Mouse (Mus musculus) neutrophil, adult 5-6 weeks (primary cell): ENCODE results near the gene Kdm5a. TPM values are rescaled to one million over a fixed set of nuclear protein-coding genes. Genes with fewer than 3 reads are reported as not detected.

ENCODE experiments used
- ATAC-seq: fragments of 151-379, 151-347 bp; 2 replicates; pipeline ENCODE4 v1.8.0; 2017; ENCODE audit warnings: mild to moderate bottlenecking, moderate TSS enrichment; ENCODE audit not compliant: insufficient number of reproducible peaks, poor library complexity, low FRiP score, severe bottlenecking; ENCODE audit errors: extremely low read depth
- total RNA-seq: library from RNA; stranded (forward); fragments of 200-1000 nt; gene quantifications from 2 replicates; pipeline ENCODE4 v1.2.3, GENCODE M21; 2017

Kdm5a gene
- total RNA-seq, 1 experiment from 2014 or later: 248 TPM

GRCm38 (mm10) chr6:120395622-120396345 is 31.9 kb downstream of the Kdm5a start:
- ATAC-seq: no peak

DNA sequence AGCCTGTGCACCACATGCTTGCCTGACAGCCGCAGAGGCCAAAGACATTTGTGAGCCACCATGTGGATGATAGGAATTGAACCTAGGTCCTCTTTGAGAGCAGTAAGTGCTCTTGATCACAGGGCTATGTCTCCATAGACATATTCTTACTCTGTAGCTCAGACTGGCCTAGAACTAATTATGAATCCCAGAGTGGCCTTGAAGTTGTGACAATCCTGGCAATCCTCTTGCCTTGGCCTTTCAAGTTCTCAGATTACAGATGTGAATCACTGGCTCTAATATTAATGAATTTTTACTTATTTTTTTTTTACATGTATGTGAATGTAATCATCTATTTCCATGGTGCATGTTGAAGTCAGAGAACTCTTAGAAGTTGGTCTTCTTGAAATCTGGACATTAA is 40.0 kb downstream of the Kdm5a start:
- no peak for ATAC-seq

- ATAC-seq: no peak
Observed at GRCm38 (mm10) chr6:120438161-120438560, 74.2 kb downstream of the Kdm5a start.

DNA sequence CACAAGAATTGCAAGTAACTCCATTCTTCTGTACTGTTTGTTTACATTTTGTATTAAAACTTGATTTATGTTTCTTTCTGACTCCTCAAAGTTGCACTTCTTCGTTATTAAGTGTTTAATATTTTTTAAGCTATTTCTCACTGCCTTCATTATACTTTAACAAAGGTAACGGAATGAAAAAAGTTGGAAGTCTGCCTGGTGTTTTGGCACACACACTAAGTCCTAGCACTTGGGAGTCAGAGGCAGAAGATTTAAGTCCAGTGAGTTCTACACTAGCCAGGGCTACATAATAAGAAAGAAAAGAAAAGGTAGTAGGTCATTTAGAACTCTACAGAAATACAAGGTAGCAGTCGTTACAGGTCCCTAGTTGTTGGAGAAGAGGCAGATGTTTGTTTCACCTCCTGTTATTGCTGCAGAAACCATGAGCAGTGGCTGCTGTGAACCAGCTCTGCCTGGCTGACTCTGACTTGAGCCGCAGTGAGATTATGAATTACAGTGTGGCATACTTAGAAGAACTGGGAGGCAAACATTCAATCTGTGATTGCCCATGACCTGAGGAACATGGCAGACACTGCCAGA is 78.3 kb downstream of the Kdm5a start:
- no peak for ATAC-seq

- no peak for ATAC-seq
Observed at GRCm38 (mm10) chr6:120443363-120444355, 79.7 kb downstream of the Kdm5a start.

DNA sequence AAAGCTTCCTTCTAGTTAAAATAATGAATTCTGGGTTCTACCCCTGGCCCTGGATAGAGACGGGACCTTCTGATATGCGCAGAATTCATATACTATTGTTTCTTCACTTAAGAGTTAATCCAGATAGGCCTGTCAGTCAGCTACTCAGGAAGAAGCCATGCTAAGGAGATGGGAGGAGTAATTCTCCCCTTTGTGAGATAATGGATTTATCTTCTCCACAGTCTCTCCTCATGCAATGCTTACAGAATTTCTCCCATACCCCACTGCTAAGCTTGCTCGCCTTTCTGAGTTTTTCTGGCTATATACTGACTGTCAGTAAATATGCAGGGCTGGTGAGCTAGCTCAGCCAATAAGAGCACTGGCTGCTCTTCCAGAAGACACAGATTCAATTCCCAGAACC is 86.3 kb downstream of the Kdm5a start:
- no peak for ATAC-seq

- peak; percentile 84 for ATAC-seq
Observed at GRCm38 (mm10) chr6:120452384-120453102, 88.6 kb downstream of the Kdm5a start.

GRCm38 (mm10) chr6:120453103-120453445 is 89.2 kb downstream of the Kdm5a start:
- peak; percentile 28; the same call in 1 of the 2 replicates for ATAC-seq

DNA sequence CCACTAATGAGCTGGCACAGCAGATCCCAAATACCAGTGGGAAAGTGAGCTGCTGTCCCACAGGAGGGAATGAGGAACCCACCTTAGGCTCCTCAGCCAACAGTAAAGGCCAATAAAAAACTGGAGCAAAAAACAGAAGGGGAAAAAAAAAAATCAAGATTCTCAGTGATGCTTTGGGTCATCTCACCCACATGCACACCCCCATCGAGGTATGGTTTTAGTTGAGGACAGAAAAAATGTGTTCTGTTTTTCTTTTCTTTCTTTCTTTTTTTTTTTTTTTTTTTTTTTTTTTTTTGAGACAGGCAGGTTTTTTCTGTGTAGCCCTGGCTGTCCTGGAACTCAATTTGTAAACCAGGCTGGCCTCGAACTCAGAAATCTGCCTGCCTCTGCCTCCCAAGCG is 89.6 kb downstream of the Kdm5a start:
- no peak for ATAC-seq

DNA sequence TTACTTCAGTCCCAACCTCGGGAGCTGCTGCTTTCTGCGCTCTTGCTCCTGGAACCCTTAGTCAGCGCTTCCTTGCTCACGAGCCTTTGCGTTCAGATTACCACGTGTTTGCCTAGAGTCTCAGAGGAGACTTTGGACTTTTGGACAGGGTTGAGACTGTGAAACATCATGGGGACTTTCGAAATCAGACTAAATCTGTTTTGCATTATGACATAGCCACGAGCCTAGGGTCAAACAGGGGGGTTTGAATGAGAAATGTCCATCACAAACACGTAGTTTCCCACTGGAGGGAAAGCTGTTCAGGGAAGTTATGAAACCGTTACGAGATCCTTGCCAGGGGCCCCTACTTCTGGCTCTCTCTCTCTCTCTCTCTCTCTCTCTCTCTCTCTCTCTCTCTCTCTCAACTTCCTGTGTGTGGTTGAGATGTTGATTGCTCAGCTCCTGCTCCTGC is 90.7 kb downstream of the Kdm5a start:
- ATAC-seq: no peak

DNA sequence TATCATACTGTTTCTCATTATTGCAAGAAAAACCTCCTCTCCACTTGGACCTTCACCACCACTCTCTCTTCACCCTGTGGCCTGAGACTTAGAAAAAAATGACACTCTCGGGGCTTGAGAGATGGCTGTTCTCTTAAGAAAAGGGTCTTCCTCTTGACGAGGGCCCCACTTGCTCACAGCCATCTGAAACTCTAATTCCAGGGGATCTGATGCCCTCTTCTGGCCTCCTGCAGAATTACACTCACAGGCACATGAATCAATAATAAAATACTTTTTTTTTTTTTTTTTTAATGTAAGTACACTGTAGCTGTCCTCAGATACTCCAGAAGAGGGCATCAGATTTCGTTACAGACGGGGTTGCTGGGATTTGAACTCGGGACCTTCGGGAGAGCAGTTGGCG is 93.2 kb downstream of the Kdm5a start:
- ATAC-seq: no peak

DNA sequence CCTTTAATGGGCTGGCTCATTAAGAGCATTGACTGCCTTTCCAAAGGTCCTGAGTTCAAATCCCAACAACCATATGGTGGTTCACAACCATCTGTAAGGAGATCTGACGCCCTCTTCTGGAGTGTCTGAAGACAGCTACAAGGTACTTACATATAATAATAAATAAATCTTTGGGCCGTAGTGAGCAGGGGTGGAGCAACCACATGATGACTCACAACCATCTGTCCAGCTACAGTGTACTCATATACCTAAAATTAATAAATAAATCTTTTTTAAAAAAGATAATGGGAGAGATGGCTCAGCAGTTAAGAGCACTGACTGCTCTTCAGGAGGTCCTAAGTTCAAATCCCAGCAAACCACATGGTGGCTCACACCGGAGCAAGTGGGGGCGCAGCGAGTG is 93.8 kb downstream of the Kdm5a start:
- no peak for ATAC-seq

GRCm38 (mm10) chr6:120461217-120461616 is 97.3 kb downstream of the Kdm5a start:
- ATAC-seq: no peak

DNA sequence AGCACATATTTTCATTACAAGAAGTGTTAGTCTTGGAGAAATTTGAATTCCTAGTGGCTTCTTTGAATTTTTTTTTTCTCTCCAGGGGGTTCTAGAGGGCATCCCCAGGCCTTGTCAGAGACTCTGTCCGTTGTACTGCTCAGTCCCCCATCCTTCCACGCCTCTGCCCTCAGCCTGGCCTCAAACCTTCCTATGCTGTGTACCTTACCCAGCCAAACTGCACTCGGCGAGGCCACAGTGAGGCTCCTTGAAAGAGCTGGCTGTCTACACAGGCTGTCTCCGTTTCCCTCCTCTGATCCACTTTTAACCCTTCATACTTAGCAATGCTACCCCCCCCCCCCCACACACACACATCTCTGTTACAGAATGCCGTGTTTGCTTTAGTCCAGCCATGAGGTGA is 98.3 kb downstream of the Kdm5a start:
- ATAC-seq: no peak

DNA sequence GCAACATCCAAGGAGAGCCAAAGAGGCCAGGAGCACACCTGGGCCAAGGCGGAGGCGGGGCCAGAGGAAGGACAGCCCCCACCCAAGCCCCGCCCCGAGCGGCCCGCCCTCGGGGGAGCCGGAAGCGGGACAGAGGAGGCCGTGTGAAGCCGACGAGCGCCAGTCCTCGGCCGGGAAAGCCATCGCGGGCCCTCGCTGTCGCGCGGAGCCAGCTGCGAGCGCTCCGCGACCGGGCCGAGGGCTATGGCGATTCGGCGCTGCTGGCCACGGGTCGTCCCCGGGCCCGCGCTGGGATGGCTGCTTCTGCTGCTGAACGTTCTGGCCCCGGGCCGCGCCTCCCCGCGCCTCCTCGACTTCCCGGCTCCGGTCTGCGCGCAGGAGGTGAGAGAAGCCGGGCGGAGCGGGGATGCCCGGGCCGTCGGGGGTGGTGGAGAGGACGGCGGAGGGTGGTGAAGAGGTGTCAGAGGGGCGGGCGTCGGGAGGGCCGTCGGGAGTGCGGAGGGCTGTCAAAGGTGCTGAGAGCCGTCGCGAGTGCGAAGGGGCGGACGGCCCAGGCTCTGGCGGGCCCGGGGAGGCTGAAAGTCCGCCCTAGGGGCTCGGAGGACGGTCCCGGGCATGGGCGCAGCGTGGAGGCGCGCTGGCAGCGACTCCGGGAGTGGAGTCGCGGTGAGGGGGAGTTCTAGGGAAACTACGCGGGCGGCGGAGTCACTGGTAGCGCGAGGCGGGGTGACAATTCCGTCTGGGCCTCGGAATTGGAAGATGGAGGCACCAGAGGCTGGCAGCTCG is 99.4 kb downstream of the Kdm5a start, which contains the start of gene Il17ra:
TSS of gene Il17ra (plus strand) at position 162 of the 786 bp plus-strand sequence.
- peak; percentile 49 for ATAC-seq

- ATAC-seq: no peak
Observed at GRCm38 (mm10) chr6:120463884-120464283, 100.0 kb downstream of the Kdm5a start.

GRCm38 (mm10) chr6:120464406-120464939 is 100.5 kb downstream of the Kdm5a start:
- no peak for ATAC-seq

- no peak for ATAC-seq
Observed at GRCm38 (mm10) chr6:120465393-120465792, 101.5 kb downstream of the Kdm5a start.
